Mouse (Mus musculus) heart, adult 8-10 months (tissue): ENCODE data around the gene Ggcx. TPM values are rescaled to one million over a fixed set of nuclear protein-coding genes. Genes with fewer than 3 reads are reported as not detected.
"Not testable (repeated sequence)": the region's sequence is repeated elsewhere in the genome, so short reads cannot be mapped to it uniquely, and the experiment has no call there.

Experiments
- DNase-seq: peaks from one replicate; pipeline ENCODE4 v3.0.0; 2022; ENCODE audit warnings: low spot score
- total RNA-seq, 4 experiments: library from RNA; stranded (reverse); gene quantifications; 2 replicates each; pipeline ENCODE4 v1.2.4; 2022

Ggcx gene
- total RNA-seq, 4 experiments from 2014 or later = 30.9 to 38.9 (median 33.8) TPM

DNA sequence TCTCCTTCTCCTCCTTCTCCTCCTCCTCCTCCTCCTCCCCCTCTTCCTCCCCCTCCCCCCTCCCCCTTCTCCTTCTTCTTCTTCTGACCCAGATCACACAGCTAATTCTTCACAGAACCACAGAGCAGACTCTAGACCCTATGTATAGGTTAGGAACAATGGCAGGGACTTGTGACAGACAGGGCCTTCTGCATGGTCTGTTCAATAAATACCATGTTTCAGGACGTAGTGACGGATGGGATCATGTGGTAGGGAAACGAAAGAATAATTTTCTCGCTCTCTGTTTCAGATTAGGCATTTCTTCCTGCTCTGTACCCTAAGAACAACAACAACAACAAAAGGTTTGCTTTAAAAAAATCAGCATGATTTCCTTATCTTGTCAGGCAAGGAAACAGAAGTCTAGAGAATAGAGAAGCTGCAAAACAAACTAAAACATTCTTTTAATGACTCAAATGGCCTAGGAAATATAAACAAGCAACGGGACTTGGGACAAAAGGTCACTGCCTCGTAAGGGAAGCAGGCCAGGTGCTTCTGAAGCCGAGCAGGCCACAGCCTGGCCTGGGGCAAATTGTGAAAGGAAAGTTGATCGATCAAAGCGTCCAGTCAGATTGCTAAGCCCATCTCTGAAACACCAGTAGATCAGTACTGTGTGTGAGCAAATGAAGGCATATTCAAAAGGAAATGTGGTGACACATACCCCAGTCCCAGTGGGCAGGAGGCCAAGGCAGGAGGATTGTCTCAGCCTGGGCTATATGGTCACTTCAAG, 46.1 kb downstream of the Ggcx start:
- no peak for DNase-seq

DNA sequence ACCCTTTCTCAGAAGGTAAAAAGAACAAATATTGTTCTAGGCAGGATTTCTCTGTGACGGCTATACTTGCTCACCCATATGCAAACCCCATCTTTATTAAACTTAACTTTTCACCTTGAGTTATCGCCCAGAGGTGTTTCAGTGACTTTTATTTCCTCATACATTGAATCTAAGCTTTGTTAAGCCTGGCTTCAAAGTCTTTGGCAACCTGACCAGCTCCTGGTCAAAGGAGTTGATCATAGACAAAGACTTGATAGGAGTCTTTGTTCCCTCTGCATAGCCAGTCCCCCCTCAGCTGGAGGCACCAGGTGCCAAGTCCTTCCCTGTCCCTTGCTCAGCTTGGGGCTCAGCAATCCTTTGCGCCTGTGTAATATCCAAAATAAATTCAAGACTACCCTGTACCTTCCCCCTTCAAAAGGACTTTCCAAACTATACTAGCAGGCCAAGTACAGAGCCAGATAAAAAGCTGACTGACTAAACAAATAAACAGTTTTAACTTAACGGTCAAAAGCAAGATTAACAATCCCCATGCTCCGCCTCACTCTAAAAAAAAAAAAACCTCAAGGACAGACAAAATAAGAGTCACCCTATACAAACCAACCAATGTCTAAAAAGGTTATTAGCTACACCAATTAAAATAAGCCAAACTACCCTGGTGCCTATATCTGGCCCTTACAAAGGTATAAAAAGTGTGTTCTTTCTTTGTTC, 48.6 kb downstream of the Ggcx start:
- not testable (repeated sequence) for DNase-seq

DNA sequence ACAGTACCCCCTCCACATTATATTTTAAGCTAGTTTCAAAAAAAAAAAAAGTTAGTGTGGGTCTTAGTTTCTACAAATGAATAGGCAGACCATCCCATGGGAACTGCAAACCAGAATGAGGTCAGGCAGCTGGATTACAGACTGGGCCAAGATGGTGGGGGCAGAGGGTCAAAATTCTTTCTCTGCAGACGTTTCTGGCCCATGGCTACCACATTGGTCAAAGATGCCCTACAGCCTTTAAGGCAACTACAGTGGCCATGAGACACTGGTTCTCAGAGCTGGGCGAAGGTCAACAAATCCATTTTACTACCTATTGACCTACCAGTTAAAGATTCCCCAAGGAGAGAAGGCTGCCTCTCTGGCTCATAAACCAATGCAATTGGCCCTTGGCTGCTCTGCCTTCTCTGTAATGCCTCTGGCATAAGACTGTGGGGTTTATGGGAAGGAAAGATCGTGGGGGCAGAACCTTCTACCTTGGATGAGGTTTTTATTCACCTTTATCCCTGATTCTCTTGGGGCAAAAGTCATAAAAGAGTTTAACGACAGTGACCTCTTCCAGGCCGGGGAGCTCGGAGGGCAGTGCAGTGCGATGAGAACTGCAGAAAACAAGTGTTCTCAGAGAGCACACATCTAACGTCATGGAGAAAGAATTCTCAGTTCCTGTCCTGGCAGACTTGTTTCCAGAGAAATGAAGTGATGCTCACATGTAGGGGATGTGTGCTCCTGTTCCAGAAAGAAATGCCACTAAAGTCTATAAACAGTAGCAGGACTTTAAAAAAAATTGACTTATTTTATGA, 51.5 kb downstream of the Ggcx start:
- DNase-seq = peak; percentile 40

DNA sequence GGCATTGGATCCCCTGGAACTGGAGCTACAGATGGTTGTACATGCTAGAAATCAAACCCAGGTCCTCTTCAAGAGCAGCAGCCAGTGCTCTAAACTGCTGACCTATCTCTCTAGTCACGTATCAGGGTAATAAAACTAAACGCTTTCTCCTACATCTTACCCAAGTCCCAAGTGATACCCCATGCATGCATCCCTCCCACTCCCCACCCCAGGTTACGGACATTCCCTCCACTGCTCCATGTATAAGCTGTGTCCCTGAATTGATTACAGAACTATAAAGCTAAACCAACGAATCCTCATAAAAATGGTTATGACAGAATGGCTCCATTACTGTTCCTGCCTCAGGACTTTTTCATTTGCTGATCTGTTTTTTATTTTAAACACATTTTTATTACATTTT, 52.1 kb downstream of the Ggcx start:
- DNase-seq = no peak

DNA sequence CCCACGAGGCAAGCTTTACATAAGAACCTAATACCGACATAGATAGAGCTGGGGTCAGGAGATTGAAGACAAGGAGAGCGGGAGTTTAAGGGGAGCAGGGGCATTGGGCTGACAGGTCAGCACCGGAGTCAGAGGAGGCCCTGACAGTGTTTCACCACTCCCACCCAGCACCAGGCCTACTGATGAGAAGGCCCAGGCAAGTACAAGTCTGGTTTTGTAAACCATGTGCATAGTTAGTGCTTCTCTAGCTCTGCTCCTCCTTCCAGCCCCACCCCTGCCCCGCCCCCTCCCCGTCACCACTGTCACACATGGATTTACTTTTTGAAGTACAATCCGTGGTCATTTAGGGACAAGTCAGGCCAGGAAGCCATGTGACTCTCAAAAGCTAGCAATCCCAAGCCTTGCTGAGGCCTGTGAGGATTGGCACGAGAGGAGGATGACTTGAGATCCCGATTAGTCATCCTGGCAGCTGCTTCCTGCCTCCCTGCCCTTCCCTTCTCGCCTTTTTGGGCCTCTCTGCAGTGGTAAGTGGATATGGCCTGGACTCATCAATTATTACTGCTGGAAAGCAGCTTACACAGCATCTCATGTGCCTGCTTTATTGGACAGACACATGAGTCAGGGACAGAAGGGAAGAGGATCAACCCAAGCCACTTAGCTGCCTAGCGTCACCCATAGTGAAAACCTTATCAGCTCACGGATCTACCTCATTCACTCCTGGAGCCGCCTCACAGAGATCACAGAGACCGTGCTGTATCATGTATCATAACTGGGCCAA, 59.3 kb downstream of the Ggcx start:
- DNase-seq = peak; percentile 72

DNA sequence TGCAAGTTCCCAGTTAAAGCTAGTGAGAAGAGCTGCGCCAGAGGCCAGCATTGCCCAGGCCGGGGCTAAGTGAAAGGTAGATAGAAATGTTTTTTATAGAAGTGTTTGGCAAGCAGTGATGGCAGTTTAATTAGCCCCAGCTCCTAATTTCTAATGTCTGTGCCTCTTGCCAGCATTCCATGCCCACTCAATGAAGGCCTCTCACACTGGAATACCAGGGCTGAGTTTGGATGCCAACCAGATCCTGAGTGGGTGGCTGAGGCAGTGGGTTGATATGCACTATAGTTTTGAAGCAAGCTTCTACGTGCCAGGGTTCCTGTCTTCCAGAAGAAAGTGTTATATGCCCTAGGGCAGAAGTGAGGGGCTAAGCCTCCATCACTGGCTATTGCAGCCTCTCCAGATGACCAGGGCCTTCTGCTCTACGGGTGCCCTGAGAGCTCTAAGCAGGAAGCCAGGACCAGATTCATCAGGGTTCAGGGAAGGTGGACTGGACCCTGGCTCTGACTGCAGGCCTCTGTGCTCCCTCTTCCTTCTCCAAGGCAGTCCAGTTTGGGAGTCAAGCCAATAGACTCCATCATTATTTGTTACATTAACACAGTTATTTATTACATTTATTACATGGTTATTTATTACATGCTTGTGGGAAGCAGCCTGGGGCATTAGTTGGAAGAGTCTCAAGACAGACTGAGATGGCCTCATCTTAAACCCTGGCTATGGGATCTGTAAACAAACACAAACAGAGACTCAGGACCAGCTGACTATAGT, 61.3 kb downstream of the Ggcx start:
- no peak for DNase-seq

DNA sequence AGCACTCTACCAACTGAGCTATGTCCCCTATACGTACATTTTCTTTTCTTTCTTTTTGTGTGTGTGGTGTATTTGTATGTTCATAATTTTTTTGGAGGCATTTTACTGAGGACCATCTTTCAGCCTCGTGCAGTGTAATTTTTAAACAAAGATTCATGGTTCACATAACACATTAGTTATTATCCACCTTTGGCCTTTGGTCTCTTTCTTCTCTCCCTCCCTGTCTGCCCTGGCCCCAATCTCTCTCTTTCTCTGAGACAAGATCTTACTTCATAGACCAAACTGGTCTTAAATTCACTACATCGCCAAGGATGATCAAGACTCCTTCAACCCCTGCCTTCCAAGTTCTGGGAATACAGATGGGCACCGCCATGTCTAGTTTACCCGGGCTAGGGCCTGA, 62.7 kb downstream of the Ggcx start:
- DNase-seq = no peak

DNA sequence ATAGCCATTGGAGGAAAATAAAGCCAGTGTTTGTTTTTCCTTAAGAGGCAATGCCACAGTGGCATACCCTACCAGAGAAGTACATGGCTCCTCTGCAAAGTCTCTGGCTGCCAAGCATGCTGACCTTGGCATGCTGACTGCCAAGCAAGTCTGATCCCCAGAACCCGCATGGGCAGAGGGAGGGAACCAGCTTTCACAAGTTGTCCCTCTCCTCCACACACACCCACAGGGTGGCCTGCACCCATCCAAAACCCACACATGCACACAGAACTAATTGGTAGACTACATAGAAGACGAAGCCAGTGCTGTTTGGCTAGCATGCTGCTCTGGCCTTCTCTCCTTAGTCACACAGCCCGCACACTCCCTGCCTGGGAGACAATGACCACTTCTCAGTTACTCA, 63.5 kb downstream of the Ggcx start:
- no peak for DNase-seq

DNA sequence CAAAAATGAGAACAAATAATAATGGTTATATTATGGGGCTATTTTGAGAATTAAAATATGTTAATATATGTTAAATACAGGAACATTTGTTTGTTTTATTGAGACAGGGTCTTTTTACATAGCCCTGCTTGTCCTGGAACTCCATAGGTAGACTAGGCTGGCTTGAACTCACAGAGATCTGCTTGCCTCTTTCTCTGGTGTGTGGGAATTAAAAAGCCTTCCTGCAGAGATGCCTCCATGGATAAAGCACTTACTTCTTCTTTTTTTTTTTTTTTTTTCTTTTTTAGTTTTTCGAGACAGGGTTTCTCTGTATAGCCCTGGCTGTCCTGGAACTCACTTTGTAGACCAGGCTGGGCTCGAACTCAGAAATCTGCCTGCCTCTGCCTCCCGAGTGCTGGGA, 64.6 kb downstream of the Ggcx start:
- DNase-seq = not testable (repeated sequence)

DNA sequence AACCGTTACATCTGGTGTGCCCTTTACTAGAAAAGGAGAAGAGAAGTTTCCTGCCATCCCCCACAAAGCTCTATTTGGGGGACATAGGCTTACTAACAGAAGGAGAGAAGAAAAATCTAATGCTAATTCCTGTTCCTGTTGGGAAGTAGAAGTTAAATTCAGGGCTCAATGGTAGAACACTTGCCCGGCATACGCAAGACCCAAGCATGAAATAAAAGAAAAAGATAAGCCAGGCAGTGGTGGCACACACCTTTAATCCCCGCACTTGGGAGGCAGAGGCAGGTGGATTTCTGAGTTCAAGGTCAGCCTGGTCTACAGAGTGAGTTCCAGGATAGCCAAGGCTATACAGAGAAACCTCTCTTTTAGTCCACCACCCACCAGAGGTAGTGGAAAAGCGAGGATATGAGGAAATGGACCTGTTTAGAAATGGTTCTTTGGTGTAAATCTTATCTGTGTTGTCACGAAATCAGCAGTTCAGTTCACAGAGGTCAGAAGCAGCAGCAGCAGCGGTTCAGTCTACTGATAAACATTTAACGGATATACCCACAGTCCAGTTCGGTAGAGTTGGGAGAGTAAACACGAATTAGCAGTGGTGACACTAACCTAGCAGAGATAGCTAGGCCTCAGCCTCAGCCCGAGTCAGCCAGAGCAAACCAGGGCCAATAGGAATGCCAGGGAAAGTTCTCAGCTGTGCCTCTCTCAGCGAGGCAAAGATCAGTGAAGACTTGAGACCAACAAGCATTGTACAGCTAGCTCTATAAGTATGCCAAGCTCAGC, 65.7 kb downstream of the Ggcx start:
- no peak for DNase-seq

DNA sequence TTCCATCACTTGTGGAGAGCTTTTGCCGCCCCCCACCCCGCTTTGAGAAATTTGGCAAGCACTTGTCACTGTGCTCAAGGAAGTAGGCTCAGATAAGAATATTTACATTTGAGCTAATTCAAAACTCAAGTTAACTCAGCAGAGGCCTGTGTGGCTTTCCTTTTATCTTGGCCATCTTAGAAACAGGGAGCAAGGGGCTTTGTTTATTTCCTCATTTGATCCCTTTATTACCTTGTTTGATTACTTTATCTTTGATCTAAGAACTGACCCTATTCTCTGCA, 66.3 kb downstream of the Ggcx start:
- DNase-seq = no peak

Other genes with a start within 250 kb of the Ggcx start
- gene Atoh8, start 178.7 kb upstream of the Ggcx start, total RNA-seq = 10 to 100 TPM in 2 of 4 experiments, 1 to 10 TPM in 2; 9.6 to 10.9 (median 10.1) TPM
- gene Sftpb, start 109.7 kb upstream of the Ggcx start, total RNA-seq = under 1 TPM in 1 of 4 experiments, not detected in 3; 0.23 TPM
- 10 to 100 TPM; 14.4 to 20.0 (median 15.2) TPM for gene Usp39, start 69.1 kb upstream of the Ggcx start, total RNA-seq
- 10 to 100 TPM in 1 of 4 experiments, 1 to 10 TPM in 3; 7.6 to 10.4 (median 8.0) TPM for gene 0610030E20Rik, start 67.0 kb upstream of the Ggcx start, total RNA-seq
- gene Tmem150a, start 58.9 kb upstream of the Ggcx start, total RNA-seq = 10 to 100 TPM; 20.4 to 24.3 (median 22.2) TPM
- gene Rnf181, start 47.4 kb upstream of the Ggcx start, total RNA-seq = 10 to 100 TPM; 39.5 to 49.6 (median 41.5) TPM
- gene Vamp5, start 33.8 kb upstream of the Ggcx start, total RNA-seq = 10 to 100 TPM; 58.0 to 68.1 (median 61.2) TPM
- gene Vamp8, start 23.6 kb upstream of the Ggcx start, total RNA-seq = 10 to 100 TPM; 58.8 to 80.9 (median 70.8) TPM
- 100 to 1,000 TPM; 112 to 150 (median 119) TPM for gene Mat2a, start 25.2 kb downstream of the Ggcx start, total RNA-seq
- gene Sh2d6, start 107.4 kb downstream of the Ggcx start, total RNA-seq = not detected
- 10 to 100 TPM in 1 of 4 experiments, 1 to 10 TPM in 3; 7.5 to 11.8 (median 9.2) TPM for gene Capg, start 130.1 kb downstream of the Ggcx start, total RNA-seq
- gene Elmod3, start 184.1 kb downstream of the Ggcx start, total RNA-seq = 10 to 100 TPM; 12.1 to 16.4 (median 14.5) TPM
- 100 to 1,000 TPM; 170 to 247 (median 189) TPM for gene Retsat, start 184.2 kb downstream of the Ggcx start, total RNA-seq
- gene Tgoln1, start 202.7 kb downstream of the Ggcx start, total RNA-seq = 10 to 100 TPM; 63.6 to 67.4 (median 65.5) TPM